Mouse (Mus musculus): ENCODE results near the gene Gm8909. TPM values are rescaled to one million over a fixed set of nuclear protein-coding genes. Genes with fewer than 3 reads are reported as not detected.
"Not testable (repeated sequence)": the region's sequence is repeated elsewhere in the genome, so short reads cannot be mapped to it uniquely, and the experiment has no call there.

The Gm8909 gene
- polyA plus RNA-seq, 1 experiment from 2014 or later: 3.0 TPM

DNA sequence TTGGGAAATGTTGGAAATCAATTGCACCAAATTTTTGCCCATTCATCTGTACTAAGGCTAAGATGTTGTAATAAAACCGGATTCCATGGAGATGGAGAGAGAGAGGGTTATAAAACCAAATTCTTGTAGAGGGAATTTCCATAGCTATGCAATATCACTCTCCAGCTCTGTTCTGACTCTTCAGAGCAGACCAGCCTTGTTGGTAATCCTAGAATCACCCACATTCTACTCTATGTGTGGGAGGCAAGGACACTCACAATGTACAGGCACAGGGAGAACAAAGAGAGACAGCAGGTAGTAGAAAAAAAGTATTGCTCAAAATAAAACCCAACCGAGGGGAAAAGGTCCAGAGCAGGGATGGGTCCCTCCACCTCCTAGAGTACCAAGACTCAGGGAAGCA is 7.8 kb upstream of the Gm8909 start:
- not testable (repeated sequence) for H3K4me3 ChIP-seq (ENCODE audit: low read depth, low read length); H3K27me3 ChIP-seq (ENCODE audit: control insufficient read depth, insufficient read depth, low read length); H3K27ac ChIP-seq (ENCODE audit: low read length); H3K4me2 ChIP-seq (replicated peaks; ENCODE audit: low read depth, low read length); H3K4me1 ChIP-seq (ENCODE audit: control insufficient read depth, insufficient read depth, low read length); H3K36me3 ChIP-seq (ENCODE audit: control insufficient read depth, insufficient read depth, low read length); H3K9ac ChIP-seq (replicated peaks; ENCODE audit: low read depth, low read length); H3K9me3 ChIP-seq (ENCODE audit: control insufficient read depth, low read depth, low read length); ATAC-seq (ENCODE audit: insufficient number of reproducible peaks, insufficient read depth, low FRiP score, low read depth)
- WGBS: no CpG with 5 or more reads among the region's 2 CpGs

DNA sequence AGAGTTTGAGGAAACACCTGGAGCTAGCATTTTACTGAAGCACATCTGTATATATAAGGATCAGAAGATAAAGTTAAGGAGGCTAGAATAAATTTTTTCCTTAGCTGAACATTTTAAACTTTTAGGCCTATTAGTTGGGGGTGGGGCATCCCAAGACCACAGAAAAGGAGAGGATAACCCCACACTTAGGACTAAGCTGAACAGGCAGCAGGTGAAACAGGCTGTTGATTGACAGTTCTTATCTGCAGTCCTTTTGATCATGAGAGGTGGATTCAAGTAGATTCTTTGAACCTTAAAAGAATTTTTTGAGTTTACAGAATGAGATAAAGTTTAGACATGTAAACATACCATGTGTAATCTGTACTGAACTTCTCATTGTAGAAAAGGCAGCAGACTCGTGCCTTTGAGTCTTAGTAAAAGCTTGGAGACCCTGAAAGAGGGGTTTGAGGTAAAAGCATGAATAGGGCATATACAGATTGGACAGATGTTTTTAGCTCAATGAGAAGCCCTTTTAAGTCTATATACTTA is 2.0 kb upstream of the Gm8909 start:
- H3K36me3 ChIP-seq (ENCODE audit: control insufficient read depth, insufficient read depth, low read length): no peaks in the 10 kb centered on the region
- no peak overlapping the region for H3K4me2 ChIP-seq (replicated peaks; ENCODE audit: low read depth, low read length)
- H3K4me1 ChIP-seq (ENCODE audit: control insufficient read depth, insufficient read depth, low read length): no peaks in the 10 kb centered on the region
- no peak overlapping the region for H3K4me3 ChIP-seq (ENCODE audit: low read depth, low read length)
- 29% methylated on average over 1 of the region's 1 CpGs for WGBS
- H3K27ac ChIP-seq (ENCODE audit: low read length): no peak overlapping the region
- no peak overlapping the region for H3K9ac ChIP-seq (replicated peaks; ENCODE audit: low read depth, low read length)
- H3K9me3 ChIP-seq (ENCODE audit: control insufficient read depth, low read depth, low read length): no peaks in the 10 kb centered on the region
- peaks cover 9% of the 10 kb centered on the region; the same call in 1 of the 2 replicates for H3K27me3 ChIP-seq (ENCODE audit: control insufficient read depth, insufficient read depth, low read length)
- no peak for ATAC-seq (ENCODE audit: insufficient number of reproducible peaks, insufficient read depth, low FRiP score, low read depth)

DNA sequence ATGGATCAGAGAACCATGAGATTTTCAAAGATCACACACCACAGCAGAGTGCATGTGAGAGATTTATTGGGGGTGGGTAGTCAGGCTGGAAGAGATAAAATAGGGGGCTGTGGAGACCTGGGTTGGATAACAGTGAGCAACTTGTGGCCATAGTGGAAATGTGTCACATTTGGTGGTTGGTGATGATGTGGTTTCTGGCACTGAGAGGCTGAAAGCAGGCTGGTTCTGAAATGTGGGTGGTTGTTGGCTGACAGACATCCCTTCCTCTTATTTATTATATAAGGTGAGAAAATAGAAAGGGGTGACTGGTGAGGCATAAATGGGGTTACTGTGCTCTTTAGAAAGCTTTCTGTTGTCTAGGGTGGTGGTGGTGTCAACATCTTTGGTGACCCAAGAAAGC is 1.4 kb upstream of the Gm8909 start:
- Histone ChIP-seq H3K9ac (replicated peaks; ENCODE audit: low read depth, low read length) (no peak overlapping the region), H3K36me3 (ENCODE audit: control insufficient read depth, insufficient read depth, low read length) (no peaks in the 10 kb centered on the region), H3K9me3 (ENCODE audit: control insufficient read depth, low read depth, low read length) (no peaks in the 10 kb centered on the region), H3K4me2 (replicated peaks; ENCODE audit: low read depth, low read length) (no peak overlapping the region), H3K4me3 (ENCODE audit: low read depth, low read length) (no peak overlapping the region), H3K4me1 (ENCODE audit: control insufficient read depth, insufficient read depth, low read length) (no peaks in the 10 kb centered on the region), H3K27ac (ENCODE audit: low read length) (no peak overlapping the region), H3K27me3 (ENCODE audit: control insufficient read depth, insufficient read depth, low read length) (peaks cover 15% of the 10 kb centered on the region; the same call in 1 of the 2 replicates)
- ATAC-seq (ENCODE audit: insufficient number of reproducible peaks, insufficient read depth, low FRiP score, low read depth): no peak

DNA sequence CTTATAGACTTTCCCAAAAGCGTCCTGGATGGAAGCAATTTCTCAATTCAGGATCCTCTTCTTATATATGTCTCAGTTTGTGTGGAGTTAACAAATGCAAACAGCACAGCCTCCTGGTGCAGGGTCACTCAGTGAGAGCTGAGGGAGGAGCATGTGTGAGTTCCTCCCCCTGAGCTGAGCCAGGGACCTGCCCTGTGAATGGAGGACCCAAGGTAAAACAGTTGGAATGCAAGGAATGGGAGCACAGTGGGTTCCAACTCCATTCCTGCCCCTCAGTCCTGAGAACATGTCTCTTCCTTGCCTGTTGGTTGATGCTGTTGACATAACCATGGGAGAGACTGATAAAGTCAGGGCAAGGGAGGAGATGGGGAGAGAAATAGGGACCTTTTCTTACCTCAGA is 757 bp upstream of the Gm8909 start:
- not testable (repeated sequence) for H3K36me3 ChIP-seq (ENCODE audit: control insufficient read depth, insufficient read depth, low read length); H3K4me1 ChIP-seq (ENCODE audit: control insufficient read depth, insufficient read depth, low read length); H3K9me3 ChIP-seq (ENCODE audit: control insufficient read depth, low read depth, low read length); ATAC-seq (ENCODE audit: insufficient number of reproducible peaks, insufficient read depth, low FRiP score, low read depth); H3K9ac ChIP-seq (replicated peaks; ENCODE audit: low read depth, low read length); H3K4me3 ChIP-seq (ENCODE audit: low read depth, low read length); H3K27ac ChIP-seq (ENCODE audit: low read length); H3K4me2 ChIP-seq (replicated peaks; ENCODE audit: low read depth, low read length)
- no CpG with 5 or more reads among the region's 1 CpGs for WGBS
- H3K27me3 ChIP-seq (ENCODE audit: control insufficient read depth, insufficient read depth, low read length): peaks cover 20% of the 10 kb centered on the region; the same call in 1 of the 2 replicates

DNA sequence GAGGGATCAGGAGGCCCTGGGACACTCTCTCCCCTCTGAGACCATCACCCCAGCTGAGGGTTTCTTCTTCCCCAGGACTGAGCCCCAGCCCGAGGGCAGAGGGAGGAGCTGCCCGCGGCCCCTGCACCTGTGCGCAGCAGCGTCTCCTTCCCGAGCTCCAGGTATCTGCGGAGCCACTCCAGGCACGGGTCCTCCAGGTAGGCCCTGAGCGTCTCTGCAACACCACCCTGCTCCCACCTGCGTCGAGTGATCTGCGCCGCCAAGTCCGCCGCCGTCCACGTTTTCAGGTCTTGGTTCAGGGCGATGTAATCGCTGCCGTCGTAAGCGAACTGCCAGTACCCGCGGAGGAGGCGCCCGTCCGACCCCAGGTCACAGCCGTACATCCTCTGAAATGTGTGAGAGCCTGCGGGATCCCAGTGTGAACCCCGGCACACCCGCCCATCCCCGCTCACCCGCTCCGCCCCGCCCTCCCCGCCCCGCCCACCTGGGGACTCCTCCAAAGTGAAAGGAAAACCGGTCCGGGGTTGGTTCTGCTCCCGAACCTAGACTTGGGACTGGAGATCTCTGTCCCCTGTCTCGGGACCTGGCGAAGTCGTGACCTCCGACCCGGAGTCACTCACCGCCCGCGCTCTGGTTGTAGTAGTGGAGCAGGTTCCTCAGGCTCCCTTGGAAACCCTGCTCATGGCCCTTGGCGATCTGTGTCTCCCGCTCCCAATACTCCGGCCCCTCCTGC is 865 bp downstream of the Gm8909 start:
- H3K4me3 ChIP-seq (ENCODE audit: low read depth, low read length): peak overlapping the region; percentile 30
- no peaks in the 10 kb centered on the region for H3K9me3 ChIP-seq (ENCODE audit: control insufficient read depth, low read depth, low read length)
- ATAC-seq (ENCODE audit: insufficient number of reproducible peaks, insufficient read depth, low FRiP score, low read depth): no peak
- no peaks in the 10 kb centered on the region for H3K36me3 ChIP-seq (ENCODE audit: control insufficient read depth, insufficient read depth, low read length)
- H3K4me2 ChIP-seq (replicated peaks; ENCODE audit: low read depth, low read length): peak overlapping the region; percentile 37
- 2% methylated on average over 51 of the region's 51 CpGs for WGBS
- H3K4me1 ChIP-seq (ENCODE audit: control insufficient read depth, insufficient read depth, low read length): no peaks in the 10 kb centered on the region
- H3K9ac ChIP-seq (replicated peaks; ENCODE audit: low read depth, low read length): no peak overlapping the region
- H3K27ac ChIP-seq (ENCODE audit: low read length): no peak overlapping the region
- peaks cover 22% of the 10 kb centered on the region; the same call in 1 of the 2 replicates for H3K27me3 ChIP-seq (ENCODE audit: control insufficient read depth, insufficient read depth, low read length)

DNA sequence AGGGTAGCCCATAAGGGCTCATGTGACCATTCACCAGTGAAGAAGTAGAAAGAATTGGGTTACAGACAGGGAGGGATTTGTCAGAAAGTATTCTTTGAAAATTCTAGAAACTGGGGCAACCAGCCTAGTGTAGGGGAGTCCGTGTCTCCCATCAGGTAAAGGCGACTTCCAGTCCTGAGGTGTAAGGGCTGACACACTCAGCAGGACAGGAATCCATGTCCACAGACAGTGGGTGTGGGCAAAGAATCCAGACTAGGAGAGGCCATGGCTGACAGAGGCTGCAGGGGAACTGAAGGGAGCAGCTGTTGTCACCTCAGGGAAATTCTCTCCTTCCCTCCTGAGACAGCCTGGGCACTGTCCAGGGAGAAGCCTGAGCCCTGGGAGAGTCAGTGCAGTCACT is 1.4 kb downstream of the Gm8909 start:
- 33% methylated on average over 2 of the region's 2 CpGs for WGBS
- H3K36me3 ChIP-seq (ENCODE audit: control insufficient read depth, insufficient read depth, low read length); H3K4me1 ChIP-seq (ENCODE audit: control insufficient read depth, insufficient read depth, low read length); H3K9me3 ChIP-seq (ENCODE audit: control insufficient read depth, low read depth, low read length); H3K4me3 ChIP-seq (ENCODE audit: low read depth, low read length); H3K9ac ChIP-seq (replicated peaks; ENCODE audit: low read depth, low read length); H3K4me2 ChIP-seq (replicated peaks; ENCODE audit: low read depth, low read length); H3K27ac ChIP-seq (ENCODE audit: low read length); ATAC-seq (ENCODE audit: insufficient number of reproducible peaks, insufficient read depth, low FRiP score, low read depth): not testable (repeated sequence)
- H3K27me3 ChIP-seq (ENCODE audit: control insufficient read depth, insufficient read depth, low read length): peaks cover 26% of the 10 kb centered on the region

DNA sequence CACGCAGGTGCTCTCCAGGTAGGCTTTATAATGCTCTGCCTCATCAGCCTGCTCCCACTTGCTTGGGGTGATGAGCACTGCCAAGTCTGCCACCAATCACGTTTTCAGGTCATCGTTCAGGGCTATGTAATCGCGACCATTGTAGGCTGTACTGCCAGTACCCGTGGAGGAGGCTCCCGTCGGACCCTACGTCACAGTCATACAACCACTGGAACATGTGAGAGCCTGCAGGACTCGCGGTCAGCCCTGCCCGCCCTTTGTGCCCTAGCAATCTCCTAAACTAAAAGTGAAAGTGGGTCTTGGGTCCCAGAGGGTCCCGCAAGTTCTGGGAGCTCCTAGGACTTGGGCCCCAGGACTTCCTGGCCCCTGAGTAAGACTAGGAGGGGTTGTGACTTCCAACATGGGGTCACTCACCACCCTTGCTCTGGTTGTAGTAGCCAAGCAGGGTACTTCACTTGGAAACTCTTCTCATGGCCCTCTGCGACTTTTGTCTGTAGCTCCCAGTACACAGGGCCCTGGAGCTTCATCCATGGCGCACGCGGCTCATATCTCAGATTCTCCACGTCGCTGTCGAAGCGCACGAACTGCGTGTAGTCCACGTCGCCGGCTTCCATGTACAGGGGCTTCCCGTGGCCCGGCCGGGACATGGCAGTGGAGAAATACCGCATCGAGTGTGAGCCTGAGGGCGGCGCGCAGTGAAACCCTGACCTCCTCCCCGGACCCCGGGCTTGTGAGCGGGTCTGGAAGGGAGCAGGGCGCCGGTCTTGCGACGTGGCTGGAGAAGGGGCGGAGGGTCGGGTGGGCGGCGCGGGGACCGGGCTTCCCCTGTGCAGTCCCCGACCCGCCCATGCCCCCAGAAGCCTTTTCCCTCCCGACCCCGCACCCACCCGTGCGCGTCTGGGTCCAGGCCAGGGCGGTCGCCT is 6.9 kb downstream of the Gm8909 start:
- Histone ChIP-seq H3K4me2 (replicated peaks; ENCODE audit: low read depth, low read length) (peak overlapping the region; percentile 36), H3K36me3 (ENCODE audit: control insufficient read depth, insufficient read depth, low read length) (no peaks in the 10 kb centered on the region), H3K9ac (replicated peaks; ENCODE audit: low read depth, low read length) (no peak overlapping the region), H3K27me3 (ENCODE audit: control insufficient read depth, insufficient read depth, low read length) (peaks cover 30% of the 10 kb centered on the region), H3K27ac (ENCODE audit: low read length) (no peak overlapping the region), H3K9me3 (ENCODE audit: control insufficient read depth, low read depth, low read length) (no peaks in the 10 kb centered on the region), H3K4me1 (ENCODE audit: control insufficient read depth, insufficient read depth, low read length) (no peaks in the 10 kb centered on the region), H3K4me3 (ENCODE audit: low read depth, low read length) (peak overlapping the region; percentile 12; the same call in 1 of the 2 replicates)
- WGBS: 3% methylated on average over 56 of the region's 56 CpGs
- no peak for ATAC-seq (ENCODE audit: insufficient number of reproducible peaks, insufficient read depth, low FRiP score, low read depth)

DNA sequence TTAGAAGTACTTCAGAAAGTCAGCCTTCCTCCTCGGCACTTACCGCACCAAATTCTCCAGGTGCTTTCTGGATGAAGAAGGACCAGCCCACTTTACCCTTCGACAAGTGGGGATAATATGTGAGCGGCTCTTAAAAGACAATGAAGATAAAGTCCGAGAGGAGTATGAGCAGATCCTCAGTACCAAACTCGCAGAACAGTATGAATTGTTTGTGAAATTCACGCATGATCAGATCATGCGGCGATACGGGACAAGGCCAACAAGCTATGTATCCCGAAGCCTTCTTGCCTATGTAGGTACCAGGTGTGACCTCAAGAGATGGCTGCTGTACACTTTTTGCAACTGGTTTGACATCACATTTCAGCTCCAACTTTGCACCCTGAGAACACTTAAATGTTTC is 10.1 kb downstream of the Gm8909 start:
- not testable (repeated sequence) for H3K27ac ChIP-seq (ENCODE audit: low read length)

More for the DNA sequence above, 10.1 kb downstream of the Gm8909 start:
- Histone ChIP-seq H3K4me2 (replicated peaks; ENCODE audit: low read depth, low read length) (peak overlapping the region; percentile 46), H3K27me3 (ENCODE audit: control insufficient read depth, insufficient read depth, low read length) (peaks cover 17% of the 10 kb centered on the region; the same call in 1 of the 2 replicates), H3K4me3 (ENCODE audit: low read depth, low read length) (peak overlapping the region; percentile 27; the same call in 1 of the 2 replicates)
- not testable (repeated sequence) for H3K9me3 ChIP-seq (ENCODE audit: control insufficient read depth, low read depth, low read length); H3K9ac ChIP-seq (replicated peaks; ENCODE audit: low read depth, low read length); H3K4me1 ChIP-seq (ENCODE audit: control insufficient read depth, insufficient read depth, low read length); ATAC-seq (ENCODE audit: insufficient number of reproducible peaks, insufficient read depth, low FRiP score, low read depth); H3K36me3 ChIP-seq (ENCODE audit: control insufficient read depth, insufficient read depth, low read length)
- WGBS: 10% methylated on average over 11 of the region's 11 CpGs
